Mouse (Mus musculus) testis, adult 10 weeks (tissue): ENCODE results near the gene Slc5a2. TPM values are rescaled to one million over a fixed set of nuclear protein-coding genes. Genes with fewer than 3 reads are reported as not detected.

Experiments used
- polyA plus RNA-seq: library from polyadenylated mRNA; stranded (reverse); fragments of 350-450 nt; fragmentation: Illumina TruSeq; extraction: RNeasy Lipid Tissue Mini Kit (QIAGEN cat#74804); gene quantifications from one replicate; pipeline ENCODE4 v1.2.3, GENCODE M21; 2014; ENCODE audit warnings: low read depth, low replicate concordance

Slc5a2 gene
- not detected for polyA plus RNA-seq

GRCm38 (mm10) chr7:128265411-128265810 lies at the start of gene Slc5a2:
TSS of gene Slc5a2 (plus strand) at chr7:128265657.

GRCm38 (mm10) chr7:128236856-128237592 lies 28.4 kb upstream of the Slc5a2 start, which contains the start of gene Armc5:
TSS of gene Armc5 (plus strand) at chr7:128237342.

GRCm38 (mm10) chr7:128237927-128238778 lies 27.3 kb upstream of the Slc5a2 start, which contains the start of gene 9130023H24Rik:
TSS of gene 9130023H24Rik (minus strand) at chr7:128238031.

GRCm38 (mm10) chr7:128246496-128247391 lies 18.7 kb upstream of the Slc5a2 start, which contains the start of gene Tgfb1i1:
TSS of gene Tgfb1i1 (plus strand) at chr7:128246812.

GRCm38 (mm10) chr7:128297617-128298480 lies 32.4 kb downstream of the Slc5a2 start, which contains the start of gene BC017158:
TSS of gene BC017158 (minus strand) at chr7:128298170.

Other genes starting within 250 kb of the Slc5a2 start
- gene Itgam, start 203.0 kb upstream of the Slc5a2 start, polyA plus RNA-seq = 0.57 TPM
- gene Gm49368, start 203.0 kb upstream of the Slc5a2 start, polyA plus RNA-seq = not detected
- gene Itgax, start 136.1 kb upstream of the Slc5a2 start, polyA plus RNA-seq = 0.11 TPM
- gene Itgad, start 111.3 kb upstream of the Slc5a2 start, polyA plus RNA-seq = 18.0 TPM
- gene Cox6a2, start 59.3 kb upstream of the Slc5a2 start, polyA plus RNA-seq = not detected
- gene Armc5, start 28.3 kb upstream of the Slc5a2 start, polyA plus RNA-seq = 0.22 TPM
- gene 9130023H24Rik, start 27.6 kb upstream of the Slc5a2 start, polyA plus RNA-seq = 8.1 TPM
- 0.50 TPM for gene Tgfb1i1, start 18.8 kb upstream of the Slc5a2 start, polyA plus RNA-seq
- 0.99 TPM for gene BC017158, start 32.5 kb downstream of the Slc5a2 start, polyA plus RNA-seq
- gene Rgs10, start 153.1 kb downstream of the Slc5a2 start, polyA plus RNA-seq = 33.4 TPM
- gene Tial1, start 196.1 kb downstream of the Slc5a2 start, polyA plus RNA-seq = 151 TPM